ENCODE assay signal across 15 mouse cellular contexts in genomic region chr5:149002803-149003115, GRCm38 (mm10). TPM values are rescaled to one million over a fixed set of nuclear protein-coding genes. Genes with fewer than 3 reads are reported as not detected.
DNase-seq lines count a peak whose midpoint lies in the region; ATAC-seq and TF ChIP-seq lines count a peak whose summit lies in the region.
"Had no signal": no experiment of that assay in that cellular context is flagged by ENCODE, and none has a peak within 500 bp of the region (broad histone marks: within the 10 kb centered on the region; RNA-seq: fewer than 3 reads in every experiment).

No protein-coding gene starts in this region.

- H3K9me3 ChIP-seq in embryonic facial prominence, embryonic 13.5 days, result 0 out of 2 replicates have a peak, but pooled peaks cover 3% of the 10 kb centered on the region
- H3K9me3 ChIP-seq: heart, embryonic 13.5 days; hindbrain, embryonic 15.5 days had no signal

- no peak overlapping the region for H3K9ac ChIP-seq in embryonic facial prominence, embryonic 13.5 days
- H3K9ac ChIP-seq: heart, embryonic 13.5 days; hindbrain, embryonic 15.5 days had no signal

- no peak overlapping the region for H3K4me3 ChIP-seq in kidney, adult 2 months (ENCODE audit: insufficient read depth, low read depth, low read length)
- H3K4me3 ChIP-seq in embryonic facial prominence, embryonic 13.5 days, result no peak overlapping the region
- peak overlapping the region; percentile 7; the same call in 1 of the 2 replicates for H3K4me3 ChIP-seq in small intestine, adult 2 months (ENCODE audit: low read depth, low read length)
- H3K4me3 ChIP-seq: heart, embryonic 13.5 days; hindbrain, embryonic 15.5 days had no signal

- H3K27me3 ChIP-seq in kidney, adult 2 months (replicated peaks; ENCODE audit: control insufficient read depth, insufficient read depth, low read length), result no peaks in the 10 kb centered on the region
- H3K27me3 ChIP-seq in embryonic facial prominence, embryonic 13.5 days, result no peaks in the 10 kb centered on the region
- H3K27me3 ChIP-seq in small intestine, adult 2 months (ENCODE audit: control insufficient read depth, insufficient read depth, low read length), result no peaks in the 10 kb centered on the region
- H3K27me3 ChIP-seq: heart, embryonic 13.5 days; hindbrain, embryonic 15.5 days; Patski had no signal

- intact Hi-C loops in heart, postnatal 14 days (cut with DNase I), result no loop called here

- no peak for DNase-seq in kidney, adult 2 months
- no peak for DNase-seq in kidney, adult 11 months
- DNase-seq in kidney, postnatal 25 days, result peak; percentile 64 to 77
- DNase-seq in heart, postnatal 14 days, result no peak
- no peak for DNase-seq in cerebellum, adult 11-12 months
- DNase-seq: gastrocnemius, postnatal 10 days; layer of hippocampus, adult 9-11 months; left cerebral cortex, postnatal 4 days had no signal

- ATAC-seq in embryonic facial prominence, embryonic 13.5 days (ENCODE audit: insufficient number of reproducible peaks, insufficient read depth, low FRiP score, low TSS enrichment, low read depth), result no peak
- ATAC-seq: Patski had no signal

- peaks cover 35% of the 10 kb centered on the region for H3K4me1 ChIP-seq in kidney, adult 2 months (ENCODE audit: control insufficient read depth, insufficient read depth, low read length)
- peaks cover 41% of the 10 kb centered on the region for H3K4me1 ChIP-seq in embryonic facial prominence, embryonic 13.5 days
- peaks cover 4% of the 10 kb centered on the region; the same call in 1 of the 2 replicates for H3K4me1 ChIP-seq in small intestine, adult 2 months (ENCODE audit: control insufficient read depth, insufficient read depth, insufficient read length, low read length)

- no peaks in the 10 kb centered on the region for H3K36me3 ChIP-seq in kidney, adult 2 months (ENCODE audit: control insufficient read depth, insufficient read depth, low read length)
- no peaks in the 10 kb centered on the region for H3K36me3 ChIP-seq in embryonic facial prominence, embryonic 13.5 days
- H3K36me3 ChIP-seq in small intestine, adult 2 months (ENCODE audit: control insufficient read depth, insufficient read depth, low read length), result no peaks in the 10 kb centered on the region
- H3K36me3 ChIP-seq: heart, embryonic 13.5 days; hindbrain, embryonic 15.5 days had no signal

- no peak for TF ChIP-seq CTCF in kidney, adult 2 months (conservative IDR thresholded peaks at IDR 0.05; ENCODE audit: insufficient read depth, insufficient read length, low read depth, low read length)
- no peak for TF ChIP-seq CTCF in small intestine, adult 2 months (IDR thresholded peaks at IDR 0.05; ENCODE audit: extremely low read depth, insufficient read length, insufficient replicate concordance, low read depth, low read length)

- WGBS in kidney, adult 2 months, result 34% methylated on average over 6 of the region's 6 CpGs
- WGBS in embryonic facial prominence, embryonic 13.5 days, result 49% methylated on average over 6 of the region's 6 CpGs
- WGBS in small intestine, adult 2 months, result 38% methylated on average over 6 of the region's 6 CpGs

- peak overlapping the region; percentile 93 for H3K27ac ChIP-seq in kidney, adult 2 months (ENCODE audit: insufficient read depth, low read depth, low read length)
- H3K27ac ChIP-seq in embryonic facial prominence, embryonic 13.5 days, result peak overlapping the region; percentile 79
- peak overlapping the region; percentile 32 for H3K27ac ChIP-seq in small intestine, adult 2 months (ENCODE audit: insufficient read depth, low read depth, low read length)
- H3K27ac ChIP-seq: heart, embryonic 13.5 days; hindbrain, embryonic 15.5 days had no signal

- H3K4me2 ChIP-seq in embryonic facial prominence, embryonic 13.5 days, result peak overlapping the region; percentile 41
- H3K4me2 ChIP-seq: heart, embryonic 13.5 days; hindbrain, embryonic 15.5 days; midbrain, embryonic 11.5 days had no signal

- no peak for TF ChIP-seq POLR2A in kidney, adult 2 months (IDR thresholded peaks at IDR 0.05; ENCODE audit: low read depth, low read length)
- no peak for TF ChIP-seq POLR2A in small intestine, adult 2 months (IDR thresholded peaks at IDR 0.05; ENCODE audit: low read depth, low read length)

RNA-seq across cellular contexts. Expression of gene Gm42791, which starts 7.8 kb away (rescaled TPM):
- polyA plus RNA-seq in kidney, adult 2 months (2012; rRNA removed), result not detected in 2 replicates
- polyA plus RNA-seq in embryonic facial prominence, embryonic 13.5 days (2015; fragmentation: Nextera tagmentation; extraction: Ambion mirVana), result 1.6 and 2.4 TPM in 2 replicates
- polyA plus RNA-seq in small intestine, adult 2 months (2012; rRNA removed), result not detected in 2 replicates
- 1 to 10 TPM; 3.3 to 6.1 TPM for total RNA-seq in heart, postnatal 14 days (2021)
- polyA plus RNA-seq: forebrain, embryonic 11.5 days; Patski had no signal

Comparison
In these comparisons a context has a peak if more than half of its experiments do, and no peak if none do; other contexts are left out.
1. DNase-seq: peak in kidney, postnatal 25 days (2 of 2); none in kidney, adult 2 months (single experiment), kidney, adult 11 months (single experiment), heart, postnatal 14 days (0 of 2) and cerebellum, adult 11-12 months (single experiment).
2. H3K27ac ChIP-seq: peak in every context shown above with its lines; median percentile 93 in kidney, adult 2 months; 79 in embryonic facial prominence, embryonic 13.5 days; 32 in small intestine, adult 2 months.